Mouse (Mus musculus): ENCODE results near the gene Adh6a. TPM values are rescaled to one million over a fixed set of nuclear protein-coding genes. Genes with fewer than 3 reads are reported as not detected.
"Not testable (repeated sequence)": the region's sequence is repeated elsewhere in the genome, so short reads cannot be mapped to it uniquely, and the experiment has no call there.

Gene Adh6a
- total RNA-seq, 2 experiments from 2014 or later, result not detected

- no peak for DNase-seq
- intact Hi-C loops (cut with DNase I), result no loop called here
These were observed 3.9 kb downstream of the Adh6a start for GRCm38 (mm10) chr3:138316908-138317472.

GRCm38 (mm10) chr3:138325001-138325400, 11.9 kb downstream of the Adh6a start:
- intact Hi-C loops (cut with DNase I), result no loop called here
- DNase-seq, result no peak

GRCm38 (mm10) chr3:138325466-138325865, 12.4 kb downstream of the Adh6a start:
- intact Hi-C loops (cut with DNase I), result no loop called here
- no peak for DNase-seq

- DNase-seq, result no peak
- intact Hi-C loops (cut with DNase I), result no loop called here
These were observed 20.8 kb downstream of the Adh6a start for GRCm38 (mm10) chr3:138333910-138334309.

GRCm38 (mm10) chr3:138334320-138334719, 21.2 kb downstream of the Adh6a start:
- intact Hi-C loops (cut with DNase I), result no loop called here
- DNase-seq, result no peak

GRCm38 (mm10) chr3:138335566-138335965, 22.5 kb downstream of the Adh6a start:
- intact Hi-C loops (cut with DNase I), result no loop called here

GRCm38 (mm10) chr3:138336104-138336754, 23.1 kb downstream of the Adh6a start:
- intact Hi-C loops (cut with DNase I), result no loop called here
- no peak for DNase-seq

More at GRCm38 (mm10) chr3:138335566-138335965, 22.5 kb downstream of the Adh6a start:
- DNase-seq, result no peak

- intact Hi-C loops (cut with DNase I), result no loop called here
- no peak for DNase-seq
These were observed 28.4 kb downstream of the Adh6a start, which contains the start of gene Adh6b for GRCm38 (mm10) chr3:138341471-138341870. Adh6b (plus strand) TSS chr3:138341775.

GRCm38 (mm10) chr3:138347041-138347440, 34.0 kb downstream of the Adh6a start:
- intact Hi-C loops (cut with DNase I), result no loop called here
- no peak for DNase-seq

- intact Hi-C loops (cut with DNase I), result no loop called here
- no peak for DNase-seq
These were observed 39.1 kb downstream of the Adh6a start for GRCm38 (mm10) chr3:138352012-138352809.

GRCm38 (mm10) chr3:138358856-138359255, 45.8 kb downstream of the Adh6a start:
- intact Hi-C loops (cut with DNase I), result no loop called here
- DNase-seq, result no peak

GRCm38 (mm10) chr3:138360721-138361120, 47.6 kb downstream of the Adh6a start:
- intact Hi-C loops (cut with DNase I), result no loop called here
- no peak for DNase-seq

- DNase-seq, result no peak
- intact Hi-C loops (cut with DNase I), result no loop called here
These were observed 49.8 kb downstream of the Adh6a start for GRCm38 (mm10) chr3:138362920-138363319.

GRCm38 (mm10) chr3:138366181-138366580, 53.1 kb downstream of the Adh6a start:
- intact Hi-C loops (cut with DNase I), result no loop called here
- DNase-seq, result no peak

- intact Hi-C loops (cut with DNase I), result no loop called here
- DNase-seq, result no peak
These were observed 56.5 kb downstream of the Adh6a start for GRCm38 (mm10) chr3:138369546-138369945.

- DNase-seq; intact Hi-C loops (cut with DNase I): not testable (repeated sequence)
These were observed 57.2 kb downstream of the Adh6a start for GRCm38 (mm10) chr3:138370289-138370688.

- no peak for DNase-seq
- intact Hi-C loops (cut with DNase I), result no loop called here
These were observed 60.8 kb downstream of the Adh6a start for GRCm38 (mm10) chr3:138373920-138374319.

- intact Hi-C loops (cut with DNase I), result no loop called here
- no peak for DNase-seq
These were observed 62.1 kb downstream of the Adh6a start for GRCm38 (mm10) chr3:138375148-138375547.

Measured in left cerebral cortex, postnatal 4 days (tissue).